Mouse (Mus musculus): ENCODE measurements around the gene Chgb. TPM values are rescaled to one million over a fixed set of nuclear protein-coding genes. Genes with fewer than 3 reads are reported as not detected.

Gene Chgb
- polyA plus RNA-seq, 1 experiment from 2014 or later = 0.53 TPM

Other genes starting within 250 kb of the Chgb start
- gene Gpcpd1, start 193.5 kb upstream of the Chgb start, polyA plus RNA-seq (2015; fragmentation: Nextera tagmentation; extraction: Ambion mirVana) = 31.6 and 31.7 TPM in 2 replicates
- gene Shld1, start 94.3 kb upstream of the Chgb start, polyA plus RNA-seq (2015; fragmentation: Nextera tagmentation; extraction: Ambion mirVana) = 13.4 and 14.9 TPM in 2 replicates
- 19.3 and 20.1 TPM in 2 replicates for gene Trmt6, start 34.8 kb downstream of the Chgb start, polyA plus RNA-seq (2015; fragmentation: Nextera tagmentation; extraction: Ambion mirVana)
- gene Mcm8, start 34.9 kb downstream of the Chgb start, polyA plus RNA-seq (2015; fragmentation: Nextera tagmentation; extraction: Ambion mirVana) = 10.4 and 12.0 TPM in 2 replicates
- gene Crls1, start 65.4 kb downstream of the Chgb start, polyA plus RNA-seq (2015; fragmentation: Nextera tagmentation; extraction: Ambion mirVana) = 9.0 and 9.8 TPM in 2 replicates
- 12.7 and 18.3 TPM in 2 replicates for gene Lrrn4, start 99.6 kb downstream of the Chgb start, polyA plus RNA-seq (2015; fragmentation: Nextera tagmentation; extraction: Ambion mirVana)
- 0.13 and 0.88 TPM in 2 replicates for gene Fermt1, start 164.6 kb downstream of the Chgb start, polyA plus RNA-seq (2015; fragmentation: Nextera tagmentation; extraction: Ambion mirVana)

Measured in heart, embryonic 13.5 days (tissue).